Mouse (Mus musculus) limb, embryonic 13.5 days (tissue): Measurements from ENCODE around the gene Ctrb1. TPM values are rescaled to one million over a fixed set of nuclear protein-coding genes. Genes with fewer than 3 reads are reported as not detected.
A peak's percentile ranks its signal among the peaks of the same experiment; 100 is the strongest.

Experiments
- ATAC-seq: fragments of 200-750 bp; cut with Nextera tagmentation; 2 replicates; pipeline ENCODE4 v1.8.0; 2017; ENCODE audit warnings: low read depth, moderate number of reproducible peaks, moderate TSS enrichment; ENCODE audit not compliant: low FRiP score
- H3K27ac ChIP-seq: fragments of 300-500 bp; sonication (generic); 2 replicates; pipeline ENCODE4 v1.5.1; 2015; ENCODE audit warnings: inconsistent platforms, mild to moderate bottlenecking, moderate library complexity
- H3K27me3 ChIP-seq: fragments of 300-500 bp; sonication (generic); 2 replicates; pipeline ENCODE4 v1.6.1; 2015; ENCODE audit warnings: mild to moderate bottlenecking, inconsistent platforms
- H3K36me3 ChIP-seq: fragments of 300-500 bp; sonication (generic); 2 replicates; pipeline ENCODE4 v1.6.1; 2015; ENCODE audit warnings: inconsistent platforms, mild to moderate bottlenecking, moderate library complexity
- H3K4me1 ChIP-seq: fragments of 300-500 bp; sonication (generic); 2 replicates; pipeline ENCODE4 v1.6.1; 2015; ENCODE audit warnings: inconsistent platforms
- H3K4me2 ChIP-seq: fragments of 300-500 bp; sonication (generic); replicated peaks from 2 replicates; pipeline ENCODE4 v1.6.1; 2015; ENCODE audit warnings: inconsistent platforms, mild to moderate bottlenecking, moderate library complexity
- H3K4me3 ChIP-seq: fragments of 300-500 bp; sonication (generic); 2 replicates; pipeline ENCODE4 v1.5.1; 2015; ENCODE audit warnings: moderate library complexity, mild to moderate bottlenecking, inconsistent platforms
- H3K9ac ChIP-seq: fragments of 300-500 bp; sonication (generic); 2 replicates; pipeline ENCODE4 v1.6.1; 2015; ENCODE audit warnings: mild to moderate bottlenecking, inconsistent platforms
- H3K9me3 ChIP-seq: fragments of 300-500 bp; sonication (generic); 2 replicates; pipeline ENCODE4 v1.6.1; 2016; ENCODE audit warnings: inconsistent platforms
- WGBS: fragments of 180-500 bp; shearing (Covaris S2); methylation state at CpG from one replicate; pipeline ENCODE4 v1.1.7; 2015; 5-methylcytosine and 5-hydroxymethylcytosine counted together
- polyA plus RNA-seq: library from polyadenylated mRNA; unstranded; fragments of >200 nt; fragmentation: Nextera tagmentation; extraction: Ambion mirVana; gene quantifications from 2 replicates; pipeline ENCODE4 v1.2.1, GENCODE M21; 2015

Ctrb1 gene
- polyA plus RNA-seq, 1 experiment from 2014 or later = 0.89 TPM

DNA sequence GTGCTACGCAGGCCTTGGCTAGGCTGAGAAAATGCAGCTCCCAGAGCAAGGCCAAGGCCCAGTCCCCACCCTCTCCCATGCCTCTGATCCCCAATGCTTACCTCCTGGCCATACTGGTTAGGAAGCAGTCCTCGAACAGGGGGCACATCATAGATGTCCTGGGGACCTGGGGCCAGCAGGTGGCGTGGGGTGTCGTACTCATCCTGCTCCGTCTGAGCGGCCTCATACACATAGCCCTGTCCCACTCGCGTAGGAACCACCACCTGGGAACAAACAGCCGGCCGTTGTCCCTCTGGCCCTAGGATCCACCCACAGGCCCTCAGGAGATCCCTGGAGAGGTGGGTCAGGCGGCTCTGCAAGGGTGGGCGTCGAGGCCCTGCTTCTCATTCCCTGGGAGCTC, 24.7 kb upstream of the Ctrb1 start:
- H3K36me3 ChIP-seq = peaks cover 87% of the 10 kb centered on the region
- H3K27me3 ChIP-seq = no peaks in the 10 kb centered on the region
- no peaks in the 10 kb centered on the region for H3K9me3 ChIP-seq
- H3K9ac ChIP-seq = no peak overlapping the region
- no peak for ATAC-seq
- H3K4me3 ChIP-seq = no peak overlapping the region
- no peak overlapping the region for H3K4me2 ChIP-seq
- peaks cover 22% of the 10 kb centered on the region for H3K4me1 ChIP-seq
- H3K27ac ChIP-seq = no peak overlapping the region
- 90% methylated on average over 13 of the region's 13 CpGs for WGBS

DNA sequence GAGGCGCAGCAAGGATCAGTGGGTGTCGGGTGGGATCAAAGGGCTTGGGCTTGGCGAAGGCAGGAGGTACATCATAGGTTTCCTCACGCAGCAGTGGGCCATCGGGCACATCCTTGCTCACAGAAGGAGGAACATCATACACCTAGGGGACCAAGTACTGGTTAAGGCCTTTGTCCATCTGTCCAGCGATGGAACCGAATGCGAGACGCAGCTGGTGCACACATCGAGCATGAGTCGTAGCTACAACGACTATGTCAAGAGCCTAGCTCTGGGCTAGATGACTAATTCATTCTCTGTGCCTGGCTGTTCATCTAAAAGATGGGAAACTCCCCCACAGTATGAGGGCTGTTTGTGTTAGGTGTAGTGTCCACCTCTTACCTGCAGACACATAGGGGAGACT, 23.5 kb upstream of the Ctrb1 start:
- H3K4me1 ChIP-seq = peaks cover 22% of the 10 kb centered on the region
- no peaks in the 10 kb centered on the region for H3K9me3 ChIP-seq
- no peak overlapping the region for H3K27ac ChIP-seq
- WGBS = 95% methylated on average over 12 of the region's 12 CpGs
- H3K27me3 ChIP-seq = no peaks in the 10 kb centered on the region
- ATAC-seq = no peak
- H3K4me3 ChIP-seq = no peak overlapping the region
- peaks cover 87% of the 10 kb centered on the region for H3K36me3 ChIP-seq
- H3K4me2 ChIP-seq = no peak overlapping the region
- no peak overlapping the region; the same call in 1 of the 2 replicates for H3K9ac ChIP-seq

DNA sequence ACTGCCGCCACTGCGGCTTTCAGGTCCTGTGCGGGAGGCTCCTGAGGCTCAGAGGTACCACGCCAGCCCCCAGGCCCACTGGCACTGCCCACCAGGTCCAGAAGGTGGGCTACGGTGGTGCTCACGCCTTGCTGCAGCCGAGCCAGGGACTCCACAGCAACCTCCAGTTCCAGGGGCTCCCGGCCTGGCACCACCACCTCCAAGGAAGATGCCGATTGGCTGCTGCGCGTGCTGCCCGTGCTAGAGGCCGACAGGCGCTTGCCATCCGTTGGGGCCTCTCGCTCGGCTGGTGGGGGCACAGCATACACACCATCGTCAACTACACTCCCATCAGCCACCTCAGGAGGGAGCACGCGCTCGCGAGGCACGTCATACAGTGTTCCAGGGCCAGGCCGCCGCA, 23.0 kb upstream of the Ctrb1 start:
- Histone ChIP-seq H3K4me1 (peaks cover 22% of the 10 kb centered on the region), H3K4me3 (no peak overlapping the region), H3K9me3 (no peaks in the 10 kb centered on the region), H3K4me2 (no peak overlapping the region), H3K9ac (no peak overlapping the region), H3K27ac (no peak overlapping the region), H3K36me3 (peaks cover 88% of the 10 kb centered on the region), H3K27me3 (no peaks in the 10 kb centered on the region)
- WGBS = 94% methylated on average over 25 of the region's 25 CpGs
- ATAC-seq = no peak

- no peak for ATAC-seq
Measured at GRCm38 (mm10) chr8:111713291-111713690, 22.5 kb upstream of the Ctrb1 start.

GRCm38 (mm10) chr8:111712588-111712987, 21.8 kb upstream of the Ctrb1 start:
- Histone ChIP-seq H3K9ac (no peak overlapping the region), H3K27ac (no peak overlapping the region), H3K9me3 (no peaks in the 10 kb centered on the region), H3K4me3 (no peak overlapping the region), H3K4me2 (no peak overlapping the region), H3K4me1 (peaks cover 17% of the 10 kb centered on the region), H3K27me3 (no peaks in the 10 kb centered on the region), H3K36me3 (peaks cover 83% of the 10 kb centered on the region)
- WGBS = 74% methylated on average over 6 of the region's 6 CpGs
- no peak for ATAC-seq

More at GRCm38 (mm10) chr8:111713291-111713690, 22.5 kb upstream of the Ctrb1 start:
- 91% methylated on average over 11 of the region's 11 CpGs for WGBS
- Histone ChIP-seq H3K9ac (no peak overlapping the region; the same call in 1 of the 2 replicates), H3K4me1 (peaks cover 22% of the 10 kb centered on the region), H3K4me2 (no peak overlapping the region), H3K9me3 (no peaks in the 10 kb centered on the region), H3K36me3 (peaks cover 85% of the 10 kb centered on the region), H3K27me3 (no peaks in the 10 kb centered on the region), H3K27ac (no peak overlapping the region), H3K4me3 (no peak overlapping the region)

GRCm38 (mm10) chr8:111712135-111712534, 21.3 kb upstream of the Ctrb1 start:
- Histone ChIP-seq H3K27me3 (no peaks in the 10 kb centered on the region), H3K4me2 (no peak overlapping the region), H3K4me1 (peaks cover 12% of the 10 kb centered on the region), H3K4me3 (no peak overlapping the region), H3K36me3 (peaks cover 85% of the 10 kb centered on the region), H3K9ac (no peak overlapping the region), H3K9me3 (no peaks in the 10 kb centered on the region), H3K27ac (no peak overlapping the region)
- WGBS = 43% methylated on average over 9 of the region's 9 CpGs
- ATAC-seq = no peak

- WGBS = 91% methylated on average over 20 of the region's 20 CpGs
- H3K27me3 ChIP-seq = no peaks in the 10 kb centered on the region
- no peak for ATAC-seq
- no peak overlapping the region for H3K4me3 ChIP-seq
- no peak overlapping the region for H3K4me2 ChIP-seq
- 0 out of 2 replicates have a peak, but pooled peaks cover under 1% of the 10 kb centered on the region for H3K4me1 ChIP-seq
- no peak overlapping the region for H3K27ac ChIP-seq
- peaks cover 78% of the 10 kb centered on the region for H3K36me3 ChIP-seq
- H3K9me3 ChIP-seq = no peaks in the 10 kb centered on the region
- H3K9ac ChIP-seq = no peak overlapping the region
Measured at GRCm38 (mm10) chr8:111710777-111711485, 20.1 kb upstream of the Ctrb1 start.

- Histone ChIP-seq H3K9me3 (no peaks in the 10 kb centered on the region), H3K27me3 (no peaks in the 10 kb centered on the region), H3K9ac (0 out of 2 replicates have a peak overlapping the region, but pooled peaks have one; percentile 27), H3K27ac (no peak overlapping the region), H3K4me3 (no peak overlapping the region), H3K4me2 (no peak overlapping the region), H3K4me1 (no peaks in the 10 kb centered on the region), H3K36me3 (peaks cover 61% of the 10 kb centered on the region)
- ATAC-seq = no peak
- WGBS = 87% methylated on average over 1 of the region's 1 CpGs
Measured at GRCm38 (mm10) chr8:111709223-111709622, 18.4 kb upstream of the Ctrb1 start.

DNA sequence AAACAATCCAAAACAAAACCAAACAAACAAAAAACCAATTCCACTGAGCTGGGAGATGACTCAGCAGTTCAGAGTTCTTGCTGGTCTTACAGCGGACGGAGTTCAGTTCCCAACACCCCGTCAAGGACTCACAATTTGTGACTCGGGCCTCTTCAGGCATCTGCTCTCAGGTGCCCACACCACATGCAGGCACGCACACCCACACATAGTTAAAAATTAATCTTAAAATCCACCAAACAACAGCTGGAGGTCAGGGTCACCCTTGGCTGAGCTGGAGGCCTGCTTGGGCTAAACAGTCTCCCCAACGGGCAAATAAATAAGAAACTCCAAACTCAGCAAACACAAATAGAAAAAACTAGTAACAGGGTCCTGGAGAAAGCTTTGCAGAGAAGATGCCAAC, 17.5 kb upstream of the Ctrb1 start:
- Histone ChIP-seq H3K4me3 (no peak overlapping the region), H3K9me3 (no peaks in the 10 kb centered on the region), H3K27ac (no peak overlapping the region), H3K4me2 (no peak overlapping the region), H3K9ac (no peak overlapping the region), H3K4me1 (no peaks in the 10 kb centered on the region), H3K27me3 (no peaks in the 10 kb centered on the region), H3K36me3 (peaks cover 52% of the 10 kb centered on the region)
- 63% methylated on average over 6 of the region's 6 CpGs for WGBS
- no peak for ATAC-seq

- no peak for ATAC-seq
- Histone ChIP-seq H3K27ac (no peak overlapping the region), H3K9me3 (no peaks in the 10 kb centered on the region), H3K27me3 (no peaks in the 10 kb centered on the region), H3K4me2 (no peak overlapping the region), H3K4me3 (no peak overlapping the region), H3K36me3 (peaks cover 26% of the 10 kb centered on the region), H3K4me1 (no peaks in the 10 kb centered on the region), H3K9ac (no peak overlapping the region)
- 66% methylated on average over 5 of the region's 5 CpGs for WGBS
Measured at GRCm38 (mm10) chr8:111705699-111706098, 14.9 kb upstream of the Ctrb1 start.

DNA sequence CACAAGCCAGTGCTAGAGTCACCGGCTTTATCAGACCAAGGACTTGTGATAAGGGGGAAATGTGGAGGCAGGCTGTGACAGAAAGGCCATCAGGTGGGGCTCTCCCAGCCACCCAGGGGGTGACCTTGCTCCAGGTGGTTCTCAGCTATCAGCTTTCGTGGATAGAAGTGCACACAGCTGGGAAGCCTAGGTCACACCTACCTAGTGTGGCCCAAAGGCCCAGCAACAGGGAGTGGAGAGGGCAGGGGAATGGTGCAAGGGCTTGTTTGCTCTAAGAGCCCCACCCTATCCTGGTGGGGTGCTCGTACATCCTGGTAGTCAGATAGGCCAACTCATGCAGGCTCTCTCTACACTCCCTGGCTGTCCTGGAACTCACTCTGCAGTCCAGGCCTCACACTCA, 14.4 kb upstream of the Ctrb1 start:
- WGBS = 78% methylated on average over 3 of the region's 3 CpGs
- H3K27me3 ChIP-seq = no peaks in the 10 kb centered on the region
- no peak overlapping the region for H3K9ac ChIP-seq
- H3K27ac ChIP-seq = no peak overlapping the region
- H3K4me1 ChIP-seq = no peaks in the 10 kb centered on the region
- no peak overlapping the region for H3K4me3 ChIP-seq
- H3K9me3 ChIP-seq = no peaks in the 10 kb centered on the region
- ATAC-seq = no peak
- no peak overlapping the region for H3K4me2 ChIP-seq
- H3K36me3 ChIP-seq = peaks cover 21% of the 10 kb centered on the region

DNA sequence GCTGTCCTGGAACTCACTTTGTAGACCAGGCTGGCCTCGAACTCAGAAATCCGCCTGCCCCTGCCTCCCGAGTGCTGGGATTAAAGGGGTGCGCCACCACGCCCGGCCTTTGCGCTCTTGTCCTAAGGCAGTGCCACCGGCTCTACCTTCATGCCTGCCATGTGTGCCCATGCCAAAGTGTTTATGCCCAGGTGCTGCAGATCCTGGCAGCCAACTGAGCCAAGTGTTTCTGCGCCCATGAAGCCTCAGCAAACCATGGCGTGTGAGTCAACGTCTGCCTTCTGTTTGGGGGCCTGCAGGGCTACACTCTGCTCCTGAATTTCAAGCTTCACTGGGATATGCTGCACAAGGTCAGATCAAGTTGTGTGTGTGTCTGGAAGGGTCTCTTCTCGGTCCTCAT, 13.8 kb upstream of the Ctrb1 start:
- no peak for ATAC-seq
- WGBS = 91% methylated on average over 12 of the region's 12 CpGs
- no peak overlapping the region for H3K4me2 ChIP-seq
- no peaks in the 10 kb centered on the region for H3K9me3 ChIP-seq
- H3K27ac ChIP-seq = no peak overlapping the region
- H3K4me1 ChIP-seq = no peaks in the 10 kb centered on the region
- H3K27me3 ChIP-seq = no peaks in the 10 kb centered on the region
- peaks cover 15% of the 10 kb centered on the region; the same call in 1 of the 2 replicates for H3K36me3 ChIP-seq
- no peak overlapping the region for H3K9ac ChIP-seq
- no peak overlapping the region for H3K4me3 ChIP-seq

DNA sequence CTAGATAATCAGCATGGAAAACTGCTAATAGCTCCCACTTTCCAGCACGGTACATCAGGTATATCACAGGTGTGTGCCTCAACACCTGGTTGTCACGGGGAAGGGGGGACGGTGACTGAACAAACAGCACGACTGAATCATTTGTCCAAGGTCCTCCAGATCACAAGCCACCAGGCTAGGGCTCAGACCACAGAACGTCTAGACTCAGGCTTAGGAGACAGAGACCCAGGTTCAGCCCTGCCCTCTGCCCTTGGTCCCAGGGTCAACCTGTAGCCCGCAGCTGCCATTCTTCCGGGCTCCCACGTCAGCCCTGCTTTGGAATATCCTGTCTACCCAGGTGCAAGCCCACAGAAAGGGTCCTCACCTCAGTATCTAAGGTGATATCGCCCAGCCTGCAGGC, 10.6 kb upstream of the Ctrb1 start:
- Histone ChIP-seq H3K4me3 (no peak overlapping the region), H3K4me1 (no peaks in the 10 kb centered on the region), H3K27ac (no peak overlapping the region), H3K4me2 (no peak overlapping the region), H3K27me3 (no peaks in the 10 kb centered on the region), H3K9me3 (no peaks in the 10 kb centered on the region), H3K36me3 (no peaks in the 10 kb centered on the region), H3K9ac (no peak overlapping the region)
- no peak for ATAC-seq
- 80% methylated on average over 9 of the region's 9 CpGs for WGBS
